Mouse (Mus musculus): ENCODE measurements around the gene Rapgefl1.

GRCm38 (mm10) chr11:98889977-98890376 lies 53.4 kb downstream of the Rapgefl1 start:
- TF ChIP-seq CTCF (IDR thresholded peaks at IDR 0.05) (no peak), EP300 (IDR thresholded peaks at IDR 0.05) (no peak)

All from lung, postnatal 0 days (tissue).